Mouse (Mus musculus) T-helper 17 cell (primary cell): Measurements from ENCODE around the gene Ak2.

Source experiments
- in situ Hi-C, 2 experiments: fragments of 300-600 bp; cut with MboI, MseI; formaldehyde crosslinking; loops; 1 replicate in 1 of 2; 2 replicates in 1 of 2; pipeline ENCODE4 v1.15.1; 2025; ENCODE audit warnings: high pct_unique_total_duplicates in 2 of 2

Gene Ak2

GRCm38 (mm10) chr4:129009521-129009920, 17.8 kb downstream of the Ak2 start:
- in situ Hi-C loops, result no loop called here

- in situ Hi-C loops, result loop anchor here in 1 of 2 experiments (5.0 kb wide), 1 partner anchor 46 kb away; the partner anchor contains the start of gene Rnf19b
Observed at GRCm38 (mm10) chr4:129011604-129012121, 19.9 kb downstream of the Ak2 start.

- in situ Hi-C loops, result loop anchor here in 1 of 2 experiments (5.0 kb wide), 1 partner anchor 44 kb away; the partner anchor contains the start of gene Rnf19b
Observed at GRCm38 (mm10) chr4:129013151-129013864, 21.6 kb downstream of the Ak2 start.

GRCm38 (mm10) chr4:129016329-129016728, 24.6 kb downstream of the Ak2 start:
- in situ Hi-C loops, result no loop called here

- in situ Hi-C loops, result no loop called here
Observed at GRCm38 (mm10) chr4:129017150-129017549, 25.4 kb downstream of the Ak2 start.

GRCm38 (mm10) chr4:129018788-129019435, 27.2 kb downstream of the Ak2 start:
- in situ Hi-C loops, result no loop called here

- in situ Hi-C loops, result loop anchor here in 1 of 2 experiments (5.0 kb wide), 1 partner anchor 38 kb away; the partner anchor contains the start of gene Rnf19b
Observed at GRCm38 (mm10) chr4:129019788-129020187, 28.0 kb downstream of the Ak2 start.

GRCm38 (mm10) chr4:129020454-129020853, 28.7 kb downstream of the Ak2 start:
- in situ Hi-C loops, result loop anchor here in 1 of 2 experiments (5.0 kb wide), 1 partner anchor 37 kb away; the partner anchor contains the start of gene Rnf19b

- in situ Hi-C loops, result loop anchor here in 1 of 2 experiments (5.0 kb wide), 1 partner anchor 36 kb away; the partner anchor contains the start of gene Rnf19b
Observed at GRCm38 (mm10) chr4:129021426-129021825, 29.7 kb downstream of the Ak2 start.

- in situ Hi-C loops, result loop anchor here in 1 of 2 experiments (5.0 kb wide), 1 partner anchor 35 kb away; the partner anchor contains the start of gene Rnf19b
Observed at GRCm38 (mm10) chr4:129021886-129022285, 30.1 kb downstream of the Ak2 start.

- in situ Hi-C loops, result loop anchor here in 1 of 2 experiments (5.0 kb wide), 1 partner anchor 33 kb away; the partner anchor contains the start of gene Rnf19b
Observed at GRCm38 (mm10) chr4:129023884-129024283, 32.1 kb downstream of the Ak2 start.

- in situ Hi-C loops, result loop anchor here in 1 of 2 experiments (5.0 kb wide), 1 partner anchor 33 kb away; the partner anchor contains the start of gene Rnf19b
Observed at GRCm38 (mm10) chr4:129024775-129025174, 33.0 kb downstream of the Ak2 start.

- in situ Hi-C loops, result no loop called here
Observed at GRCm38 (mm10) chr4:129025707-129026106, 33.9 kb downstream of the Ak2 start.

- in situ Hi-C loops, result no loop called here
Observed at GRCm38 (mm10) chr4:129030746-129031145, 39.0 kb downstream of the Ak2 start.

- in situ Hi-C loops, result no loop called here
Observed at GRCm38 (mm10) chr4:129031408-129031965, 39.7 kb downstream of the Ak2 start.

GRCm38 (mm10) chr4:129032133-129032962, 40.6 kb downstream of the Ak2 start:
- in situ Hi-C loops, result no loop called here

GRCm38 (mm10) chr4:129032963-129033951, 41.5 kb downstream of the Ak2 start:
- in situ Hi-C loops, result no loop called here

GRCm38 (mm10) chr4:129034224-129034623, 42.5 kb downstream of the Ak2 start:
- in situ Hi-C loops, result no loop called here
